Mouse (Mus musculus) T-cell, adult 66 days (primary cell): ENCODE data around the gene Zfp541. TPM values are rescaled to one million over a fixed set of nuclear protein-coding genes. Genes with fewer than 3 reads are reported as not detected.

ENCODE experiments used
- total RNA-seq, 2 experiments: library from RNA; stranded (reverse); gene quantifications; 3 replicates in 1 of 2; 4 replicates in 1 of 2; pipeline ENCODE4 v1.2.4; 2023

Zfp541 gene
- not detected for total RNA-seq

DNA sequence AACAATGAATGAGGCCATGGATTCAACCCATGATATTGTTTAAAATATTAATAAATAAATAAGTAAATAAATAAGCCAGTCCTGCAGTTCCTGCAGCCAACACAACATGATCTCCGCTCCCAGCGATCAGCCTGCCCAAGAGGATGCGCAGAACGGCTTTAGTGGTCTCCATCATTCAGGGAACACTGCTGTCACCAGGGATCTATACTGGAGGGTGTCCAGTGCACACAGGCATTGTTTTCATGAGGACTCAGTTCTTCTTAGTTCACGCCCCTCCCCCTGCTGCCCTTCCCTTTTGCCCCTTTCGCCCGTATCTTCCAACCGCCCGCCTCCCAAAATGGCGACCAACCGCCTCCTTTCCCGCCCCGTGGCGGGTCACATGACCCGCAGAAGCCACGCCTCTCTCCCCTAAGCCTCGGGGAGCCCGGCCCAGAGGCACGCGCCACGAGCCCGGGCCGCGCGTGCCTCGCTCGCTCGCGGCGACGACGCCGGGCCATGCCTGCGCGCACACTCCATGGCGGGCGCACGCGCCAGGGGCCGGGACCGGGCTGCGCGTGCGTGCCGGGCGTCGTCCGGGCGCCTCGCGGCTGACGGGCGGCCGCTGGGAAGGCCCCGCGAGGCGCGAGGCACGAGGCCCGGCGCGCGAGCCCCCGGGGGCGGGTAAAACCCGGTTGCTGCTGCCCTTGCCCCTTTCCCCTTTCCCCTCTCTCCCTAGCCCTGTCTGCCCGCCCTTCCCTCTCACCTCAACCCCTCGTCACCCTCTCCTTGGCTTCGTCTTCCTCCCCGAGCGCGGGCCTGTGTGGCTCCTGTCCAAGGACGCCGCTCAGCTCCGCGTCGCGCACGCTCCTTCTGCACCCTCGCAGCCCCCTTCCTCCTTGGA, at the start of gene Zfp541:
Gene Zfp541, plus strand, starts transcription at position 596 of the 880 bp plus-strand sequence.

DNA sequence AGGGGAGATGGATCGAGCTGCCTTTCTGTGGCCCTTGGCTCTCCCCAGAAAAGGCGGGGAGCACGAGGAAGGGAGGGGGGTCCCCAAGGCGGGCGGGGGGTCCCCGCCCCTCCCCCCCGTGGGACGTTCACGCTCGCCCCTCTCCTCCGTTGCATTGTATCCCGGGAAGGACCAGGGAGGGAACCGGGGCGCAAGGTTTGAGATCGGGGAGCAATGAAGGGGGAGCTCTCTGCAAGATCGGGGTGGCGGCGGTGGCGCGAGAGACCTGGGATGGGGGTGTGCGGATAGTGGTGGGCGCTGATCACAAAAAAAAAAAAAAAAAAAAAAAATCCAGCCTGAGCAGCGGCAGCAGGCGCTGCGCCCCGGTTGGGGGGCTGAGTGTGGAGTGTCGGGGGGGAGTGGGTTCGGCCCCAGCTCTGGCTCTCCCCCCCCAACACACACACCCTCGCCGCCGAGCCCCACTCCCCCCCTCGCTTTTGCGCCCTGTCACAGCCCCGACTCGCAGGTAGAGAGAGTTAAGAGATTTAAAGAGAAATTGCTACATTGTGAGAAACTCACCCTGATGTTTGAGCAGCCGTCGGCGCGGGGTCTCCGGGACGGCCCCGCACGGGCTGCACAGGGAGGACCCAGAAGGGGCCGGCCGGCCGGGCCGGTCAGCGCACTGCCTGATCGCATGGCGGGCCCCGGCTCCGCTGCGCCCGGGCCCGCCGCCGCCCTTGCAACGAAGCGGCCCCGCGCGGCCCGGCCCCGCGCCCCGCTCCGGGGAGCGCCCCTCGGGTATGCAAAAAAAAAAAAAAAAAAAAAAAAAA, 14.1 kb upstream of the Zfp541 start, which contains the start of gene Bicra:
Gene Bicra, minus strand, starts transcription at position 584 of the 809 bp plus-strand sequence.

DNA sequence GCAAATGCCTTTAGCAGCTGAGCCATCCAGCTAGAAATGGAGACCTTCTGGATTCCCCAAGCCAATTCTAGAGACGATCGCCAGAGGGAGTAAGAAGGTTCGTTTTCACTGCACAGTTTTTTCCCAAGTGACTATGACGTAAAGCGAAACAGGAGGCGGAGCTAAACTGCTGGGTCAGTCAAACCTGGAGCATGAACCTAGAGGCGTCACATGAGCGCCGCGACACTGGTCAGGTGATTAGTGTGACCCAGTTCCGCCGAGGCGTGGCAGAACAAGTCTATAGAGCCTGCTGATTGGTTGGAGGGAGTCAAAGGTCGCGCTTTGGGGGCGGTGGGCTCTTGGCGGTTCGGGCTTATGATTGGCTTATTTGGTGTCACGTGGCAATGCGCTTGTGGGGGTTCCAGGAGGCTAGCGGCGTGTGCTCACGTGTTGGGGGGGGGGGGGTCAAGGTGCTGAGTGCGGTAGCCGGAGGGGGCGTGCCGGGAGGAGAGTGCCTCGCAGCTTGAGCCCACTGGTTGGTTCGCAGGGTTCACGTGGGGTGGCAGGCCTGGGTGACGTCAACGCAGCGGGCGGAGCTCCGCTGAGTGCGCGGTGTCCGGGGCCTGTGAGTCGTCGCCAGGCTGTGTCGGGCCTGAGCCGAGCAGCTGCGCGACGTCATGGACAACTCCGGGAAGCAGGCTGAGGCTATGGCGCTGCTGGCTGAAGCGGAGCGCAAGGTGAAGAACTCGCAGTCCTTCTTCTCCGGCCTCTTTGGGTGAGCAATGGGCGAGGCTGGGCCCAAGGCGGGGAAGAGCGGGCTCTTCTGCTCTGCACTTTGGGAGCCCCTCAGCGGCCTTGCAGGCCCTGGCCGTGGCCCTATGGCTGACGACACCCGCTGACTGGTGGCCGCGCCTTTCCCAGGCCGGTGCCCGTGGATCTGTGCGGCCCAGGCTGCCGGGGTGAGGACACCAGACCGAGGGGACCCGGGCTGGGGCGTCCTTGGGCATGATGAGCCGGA, 36.7 kb downstream of the Zfp541 start, which contains the start of gene Napa:
Gene Napa, plus strand, starts transcription at position 438 of the 997 bp plus-strand sequence.

DNA sequence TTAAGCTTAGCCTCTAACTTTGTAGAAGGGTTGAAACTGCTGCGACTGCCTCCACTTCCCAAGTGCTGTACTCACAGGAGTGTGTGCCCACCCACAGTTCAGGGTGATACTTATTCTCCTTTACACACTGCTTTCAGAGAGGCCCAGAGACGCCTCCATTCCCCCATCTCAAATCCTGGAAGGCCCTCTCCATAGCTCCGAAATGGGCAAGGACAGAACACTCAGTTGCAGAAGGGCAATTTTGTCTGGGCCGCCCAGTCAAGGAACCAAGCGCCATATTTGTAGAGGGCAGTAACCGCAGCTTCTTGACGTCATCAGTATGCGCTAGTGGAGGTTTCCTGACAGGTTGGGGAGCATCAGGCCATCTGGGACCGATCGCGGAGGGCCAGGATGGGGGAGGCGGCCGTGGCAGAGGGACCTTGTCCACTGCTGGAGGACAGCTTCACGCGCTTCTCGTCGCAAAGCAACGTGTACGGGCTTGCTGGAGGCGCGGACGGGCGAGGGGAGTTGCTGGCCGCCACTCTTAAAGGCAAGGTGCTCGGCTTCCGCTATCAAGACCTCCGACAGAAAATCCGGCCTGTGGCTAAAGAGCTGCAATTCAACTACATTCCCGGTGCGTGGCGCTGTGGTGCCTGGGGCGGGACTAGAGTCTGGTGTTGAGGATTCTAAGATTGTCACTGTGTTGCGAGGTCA, 58.1 kb downstream of the Zfp541 start, which contains the start of gene Kptn:
Gene Kptn, plus strand, starts transcription at position 327 of the 693 bp plus-strand sequence.

DNA sequence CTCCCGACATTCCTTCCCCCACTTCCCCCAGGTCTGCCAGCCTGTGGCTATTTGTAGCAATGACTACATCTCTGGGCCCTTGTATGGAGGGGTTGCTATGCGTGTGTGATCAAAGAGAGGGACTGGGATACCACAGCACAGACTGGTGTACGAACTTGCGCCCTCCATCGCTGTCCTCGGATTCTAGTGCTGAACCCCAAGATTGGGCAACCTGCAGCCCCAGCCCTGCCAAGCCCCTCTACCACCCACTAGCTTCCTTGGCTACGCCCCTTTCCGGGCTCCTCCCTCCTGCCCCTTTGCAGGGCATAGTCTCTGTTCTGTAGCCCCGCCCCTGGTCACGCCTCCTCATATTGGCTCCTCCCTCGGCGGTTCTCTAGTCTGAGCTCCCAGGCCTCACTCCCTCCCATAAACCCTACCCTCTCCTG, 67.8 kb downstream of the Zfp541 start, which contains the start of gene Slc8a2:
Gene Slc8a2, plus strand, starts transcription at position 406 of the 425 bp plus-strand sequence.

Other genes starting within 250 kb of the Zfp541 start
- not detected for gene Obox6, start 222.1 kb upstream of the Zfp541 start, total RNA-seq
- not detected for gene Crx, start 181.8 kb upstream of the Zfp541 start, total RNA-seq
- not detected for gene Crxos, start 179.2 kb upstream of the Zfp541 start, total RNA-seq
- 100 to 1,000 TPM; 212 to 218 TPM for gene Selenow, start 139.4 kb upstream of the Zfp541 start, total RNA-seq
- 100 to 1,000 TPM; 486 to 516 TPM for gene Nop53, start 115.7 kb upstream of the Zfp541 start, total RNA-seq
- gene Ehd2, start 94.2 kb upstream of the Zfp541 start, total RNA-seq = under 1 TPM; 0.55 to 0.89 TPM
- gene Bicra, start 13.9 kb upstream of the Zfp541 start, total RNA-seq = 10 to 100 TPM; 63.1 to 69.6 TPM
- gene Napa, start 36.6 kb downstream of the Zfp541 start, total RNA-seq = 100 to 1,000 TPM; 213 to 236 TPM
- gene Kptn, start 58.1 kb downstream of the Zfp541 start, total RNA-seq = 10 to 100 TPM; 41.3 to 44.7 TPM
- under 1 TPM; 0.09 TPM for gene Slc8a2, start 68.0 kb downstream of the Zfp541 start, total RNA-seq
- 10 to 100 TPM; 44.6 to 58.0 TPM for gene Meis3, start 113.3 kb downstream of the Zfp541 start, total RNA-seq
- gene Dhx34, start 160.2 kb downstream of the Zfp541 start, total RNA-seq = 10 to 100 TPM; 28.8 to 32.0 TPM
- under 1 TPM; 0.26 to 0.47 TPM for gene C5ar2, start 182.3 kb downstream of the Zfp541 start, total RNA-seq
- under 1 TPM in 1 of 2 experiments, not detected in 1; 0.30 TPM for gene C5ar1, start 197.7 kb downstream of the Zfp541 start, total RNA-seq
- gene Inafm1, start 211.8 kb downstream of the Zfp541 start, total RNA-seq = 10 to 100 TPM; 23.9 to 31.5 TPM
- gene Ccdc9, start 225.0 kb downstream of the Zfp541 start, total RNA-seq = 100 to 1,000 TPM; 233 to 246 TPM
- 10 to 100 TPM; 29.4 to 34.5 TPM for gene Bbc3, start 246.6 kb downstream of the Zfp541 start, total RNA-seq